In the genomic region with DNA sequence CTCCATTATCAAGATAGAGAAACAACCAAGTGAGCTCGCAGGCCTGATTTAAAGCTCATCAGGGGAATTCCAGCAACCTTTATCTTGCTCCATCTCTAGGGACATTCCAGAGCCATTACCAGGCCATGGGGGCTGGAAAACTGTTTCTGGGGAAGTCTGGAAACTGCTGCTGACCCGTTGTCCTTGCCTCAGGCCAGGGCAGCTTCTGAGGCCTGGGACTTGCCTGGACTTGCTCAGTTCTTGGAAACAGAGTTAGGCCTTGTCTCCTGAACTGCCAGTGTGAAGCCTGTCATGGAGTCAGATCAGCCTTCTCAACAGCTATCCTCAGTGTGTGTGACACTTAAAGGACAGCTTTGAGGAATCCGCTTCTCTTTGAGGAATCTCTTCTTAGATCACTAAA, we compare ENCODE assay signal across 10 mouse cellular contexts. TPM values are rescaled to one million over a fixed set of nuclear protein-coding genes. Genes with fewer than 3 reads are reported as not detected.
DNase-seq lines count a peak whose midpoint lies in the region; ATAC-seq and TF ChIP-seq lines count a peak whose summit lies in the region.
"Had no signal": no experiment of that assay in that cellular context is flagged by ENCODE, and none has a peak within 500 bp of the region (broad histone marks: within the 10 kb centered on the region; RNA-seq: fewer than 3 reads in every experiment).

No protein-coding gene starts in this region.

- 32% methylated on average over 3 of the region's 3 CpGs for WGBS in heart, embryonic 10.5 days
- 47% methylated on average over 3 of the region's 3 CpGs for WGBS in stomach, embryonic 16.5 days
- 44% methylated on average over 3 of the region's 3 CpGs for WGBS in stomach, postnatal 0 days
- 64% methylated on average over 3 of the region's 3 CpGs for WGBS in hindbrain, embryonic 13.5 days

- H3K36me3 ChIP-seq in heart, embryonic 10.5 days = peaks cover 13% of the 10 kb centered on the region
- no peaks in the 10 kb centered on the region; the same call in 1 of the 2 replicates for H3K36me3 ChIP-seq in stomach, embryonic 16.5 days (ENCODE audit: control insufficient read depth, insufficient read depth, low read length)
- no peaks in the 10 kb centered on the region; the same call in 1 of the 2 replicates for H3K36me3 ChIP-seq in stomach, postnatal 0 days (ENCODE audit: control insufficient read depth, insufficient read depth, low read length)
- peaks cover 14% of the 10 kb centered on the region for H3K36me3 ChIP-seq in hindbrain, embryonic 13.5 days

- H3K4me1 ChIP-seq in heart, embryonic 10.5 days = peaks cover 28% of the 10 kb centered on the region
- peaks cover 9% of the 10 kb centered on the region for H3K4me1 ChIP-seq in stomach, embryonic 16.5 days (ENCODE audit: control insufficient read depth, insufficient read depth, low read length)
- no peaks in the 10 kb centered on the region for H3K4me1 ChIP-seq in stomach, postnatal 0 days (replicated peaks; ENCODE audit: control insufficient read depth, insufficient read depth)
- H3K4me1 ChIP-seq in hindbrain, embryonic 13.5 days (replicated peaks) = no peaks in the 10 kb centered on the region; the same call in none of the 2 replicates
- H3K4me1 ChIP-seq: forebrain, embryonic 13.5 days had no signal

- no peak for DNase-seq in heart, embryonic 10.5 days (ENCODE audit: low spot score)
- DNase-seq in heart, postnatal 10 days = no peak
- DNase-seq in stomach, postnatal 0 days (ENCODE audit: low spot score) = no peak
- peak; percentile 57 for DNase-seq in mesoderm, embryonic 11.5 days (ENCODE audit: low read depth, low spot score)
- DNase-seq in gastrocnemius, postnatal 4 days (ENCODE audit: low spot score in 2 of 2) = no peak
- no peak for DNase-seq in gastrocnemius, postnatal 36 days

- H3K9me3 ChIP-seq in heart, embryonic 10.5 days = no peaks in the 10 kb centered on the region
- no peaks in the 10 kb centered on the region for H3K9me3 ChIP-seq in stomach, embryonic 16.5 days (replicated peaks; ENCODE audit: control insufficient read depth, low read length)
- H3K9me3 ChIP-seq in stomach, postnatal 0 days (ENCODE audit: control insufficient read depth, low read length) = no peaks in the 10 kb centered on the region
- no peaks in the 10 kb centered on the region for H3K9me3 ChIP-seq in hindbrain, embryonic 13.5 days
- H3K9me3 ChIP-seq: forebrain, embryonic 13.5 days had no signal

- no peak overlapping the region for H3K4me3 ChIP-seq in heart, embryonic 10.5 days
- H3K4me3 ChIP-seq in stomach, embryonic 16.5 days (replicated peaks; ENCODE audit: low read length) = no peak overlapping the region
- no peak overlapping the region for H3K4me3 ChIP-seq in stomach, postnatal 0 days (ENCODE audit: low read depth, low read length)
- no peak overlapping the region for H3K4me3 ChIP-seq in hindbrain, embryonic 13.5 days
- H3K4me3 ChIP-seq: forebrain, embryonic 13.5 days had no signal

- H3K9ac ChIP-seq in stomach, embryonic 16.5 days (ENCODE audit: low read length) = peak overlapping the region; percentile 39; the same call in 1 of the 2 replicates
- H3K9ac ChIP-seq in stomach, postnatal 0 days (ENCODE audit: low read length) = no peak overlapping the region
- peak overlapping the region; percentile 35; the same call in 1 of the 2 replicates for H3K9ac ChIP-seq in hindbrain, embryonic 13.5 days
- H3K9ac ChIP-seq: forebrain, embryonic 13.5 days had no signal

- H3K4me2 ChIP-seq in stomach, embryonic 16.5 days (ENCODE audit: low read depth, low read length) = no peak overlapping the region
- H3K4me2 ChIP-seq in stomach, postnatal 0 days (replicated peaks; ENCODE audit: low read depth) = no peak overlapping the region
- no peak overlapping the region for H3K4me2 ChIP-seq in hindbrain, embryonic 13.5 days
- H3K4me2 ChIP-seq: forebrain, embryonic 13.5 days had no signal

- TF ChIP-seq EP300 in stomach, postnatal 0 days (optimal IDR thresholded peaks at IDR 0.05) = no peak

- no peaks in the 10 kb centered on the region for H3K27me3 ChIP-seq in heart, embryonic 10.5 days (ENCODE audit: insufficient read depth, poor library complexity, severe bottlenecking)
- no peaks in the 10 kb centered on the region for H3K27me3 ChIP-seq in stomach, embryonic 16.5 days (ENCODE audit: control insufficient read depth, insufficient read depth, low read length)
- H3K27me3 ChIP-seq in stomach, postnatal 0 days (ENCODE audit: control insufficient read depth, insufficient read depth, low read length) = no peaks in the 10 kb centered on the region
- H3K27me3 ChIP-seq in hindbrain, embryonic 13.5 days = no peaks in the 10 kb centered on the region
- H3K27me3 ChIP-seq: forebrain, embryonic 13.5 days had no signal

- peak overlapping the region; percentile 69 for H3K27ac ChIP-seq in heart, embryonic 10.5 days
- no peak overlapping the region for H3K27ac ChIP-seq in stomach, embryonic 16.5 days (ENCODE audit: low read length)
- no peak overlapping the region for H3K27ac ChIP-seq in stomach, postnatal 0 days (replicated peaks)
- H3K27ac ChIP-seq in hindbrain, embryonic 13.5 days = no peak overlapping the region
- H3K27ac ChIP-seq: forebrain, embryonic 13.5 days had no signal

- intact Hi-C loops in heart, postnatal 10 days (cut with DNase I) = no loop called here
- intact Hi-C loops in gastrocnemius, postnatal 36 days (cut with DNase I) = no loop called here

- ATAC-seq in stomach, embryonic 16.5 days (ENCODE audit: insufficient read depth, low FRiP score) = no peak
- ATAC-seq in stomach, postnatal 0 days (ENCODE audit: low FRiP score, low TSS enrichment) = no peak
- ATAC-seq in hindbrain, embryonic 13.5 days (ENCODE audit: low FRiP score) = no peak
- ATAC-seq: forebrain, embryonic 13.5 days; intestine, postnatal 0 days had no signal

- TF ChIP-seq CTCF in stomach, postnatal 0 days (IDR thresholded peaks at IDR 0.05; ENCODE audit: low read depth) = no peak

RNA-seq across cellular contexts. Expression of a gene that starts 13.8 kb away (rescaled TPM):
- 0.42 and 0.60 TPM in 2 replicates for polyA plus RNA-seq in heart, embryonic 10.5 days (2016; fragmentation: Nextera tagmentation; extraction: Ambion mirVana)
- 1 to 10 TPM; 5.0 to 5.9 TPM for total RNA-seq in heart, postnatal 10 days (2021)
- polyA plus RNA-seq in stomach, embryonic 16.5 days (2015; fragmentation: Nextera tagmentation; extraction: Ambion mirVana) = 3.5 and 5.9 TPM in 2 replicates
- 13.2 and 13.8 TPM in 2 replicates for polyA plus RNA-seq in stomach, postnatal 0 days (2015; fragmentation: Nextera tagmentation; extraction: Ambion mirVana)
- polyA plus RNA-seq in hindbrain, embryonic 13.5 days (2015; fragmentation: Nextera tagmentation; extraction: Ambion mirVana) = 1.4 and 2.3 TPM in 2 replicates
- 1 to 10 TPM; 5.7 to 7.3 TPM for total RNA-seq in gastrocnemius, postnatal 4 days (2021)
- 1 to 10 TPM; 1.4 to 1.9 TPM for total RNA-seq in gastrocnemius, postnatal 36 days (2021)

RNA-seq across cellular contexts. Expression of a gene that starts 39.9 kb away (rescaled TPM):
- polyA plus RNA-seq in heart, embryonic 10.5 days (2016; fragmentation: Nextera tagmentation; extraction: Ambion mirVana) = 3.3 and 4.7 TPM in 2 replicates
- total RNA-seq in heart, postnatal 10 days (2021) = 10 to 100 TPM; 19.2 to 20.3 TPM
- polyA plus RNA-seq in stomach, embryonic 16.5 days (2015; fragmentation: Nextera tagmentation; extraction: Ambion mirVana) = 4.1 and 4.7 TPM in 2 replicates
- 2.4 TPM in 2 replicates for polyA plus RNA-seq in stomach, postnatal 0 days (2015; fragmentation: Nextera tagmentation; extraction: Ambion mirVana)
- 3.2 and 3.3 TPM in 2 replicates for polyA plus RNA-seq in hindbrain, embryonic 13.5 days (2015; fragmentation: Nextera tagmentation; extraction: Ambion mirVana)
- total RNA-seq in gastrocnemius, postnatal 4 days (2021) = 10 to 100 TPM; 17.9 to 19.0 TPM
- total RNA-seq in gastrocnemius, postnatal 36 days (2021) = 1 to 10 TPM; 4.8 to 6.3 TPM

RNA-seq across cellular contexts. Expression of a gene that starts 41.5 kb away (rescaled TPM):
- 17.3 and 20.1 TPM in 2 replicates for polyA plus RNA-seq in heart, embryonic 10.5 days (2016; fragmentation: Nextera tagmentation; extraction: Ambion mirVana)
- 100 to 1,000 TPM; 122 to 127 TPM for total RNA-seq in heart, postnatal 10 days (2021)
- 5.6 and 5.9 TPM in 2 replicates for polyA plus RNA-seq in stomach, embryonic 16.5 days (2015; fragmentation: Nextera tagmentation; extraction: Ambion mirVana)
- polyA plus RNA-seq in stomach, postnatal 0 days (2015; fragmentation: Nextera tagmentation; extraction: Ambion mirVana) = 30.8 and 32.6 TPM in 2 replicates
- polyA plus RNA-seq in hindbrain, embryonic 13.5 days (2015; fragmentation: Nextera tagmentation; extraction: Ambion mirVana) = 30.4 and 36.6 TPM in 2 replicates
- total RNA-seq in gastrocnemius, postnatal 4 days (2021) = 10 to 100 TPM; 37.0 to 40.1 TPM
- 10 to 100 TPM; 35.7 to 35.8 TPM for total RNA-seq in gastrocnemius, postnatal 36 days (2021)

RNA-seq across cellular contexts. Expression of a gene that starts 41.5 kb away (rescaled TPM):
- polyA plus RNA-seq in heart, embryonic 10.5 days (2016; fragmentation: Nextera tagmentation; extraction: Ambion mirVana) = 193 TPM in 2 replicates
- 100 to 1,000 TPM; 239 to 247 TPM for total RNA-seq in heart, postnatal 10 days (2021)
- polyA plus RNA-seq in stomach, embryonic 16.5 days (2015; fragmentation: Nextera tagmentation; extraction: Ambion mirVana) = 202 and 225 TPM in 2 replicates
- polyA plus RNA-seq in stomach, postnatal 0 days (2015; fragmentation: Nextera tagmentation; extraction: Ambion mirVana) = 211 and 220 TPM in 2 replicates
- 318 and 320 TPM in 2 replicates for polyA plus RNA-seq in hindbrain, embryonic 13.5 days (2015; fragmentation: Nextera tagmentation; extraction: Ambion mirVana)
- total RNA-seq in gastrocnemius, postnatal 4 days (2021) = 100 to 1,000 TPM; 204 to 225 TPM
- total RNA-seq in gastrocnemius, postnatal 36 days (2021) = 100 to 1,000 TPM; 421 to 471 TPM
